Mouse (Mus musculus) brain, adult 2 months (tissue): ENCODE measurements at regions not wholly inside any gene's neighbourhood (a gene's known extent, or its start where the extent isn't known, plus 50 kb on each side); places are given as distances from the start of the nearest gene placed in this dataset.

Source experiments
- DNase-seq: peaks from one replicate; pipeline ENCODE4 v3.0.0; 2011; ENCODE audit warnings: low read depth, low spot score

DNA sequence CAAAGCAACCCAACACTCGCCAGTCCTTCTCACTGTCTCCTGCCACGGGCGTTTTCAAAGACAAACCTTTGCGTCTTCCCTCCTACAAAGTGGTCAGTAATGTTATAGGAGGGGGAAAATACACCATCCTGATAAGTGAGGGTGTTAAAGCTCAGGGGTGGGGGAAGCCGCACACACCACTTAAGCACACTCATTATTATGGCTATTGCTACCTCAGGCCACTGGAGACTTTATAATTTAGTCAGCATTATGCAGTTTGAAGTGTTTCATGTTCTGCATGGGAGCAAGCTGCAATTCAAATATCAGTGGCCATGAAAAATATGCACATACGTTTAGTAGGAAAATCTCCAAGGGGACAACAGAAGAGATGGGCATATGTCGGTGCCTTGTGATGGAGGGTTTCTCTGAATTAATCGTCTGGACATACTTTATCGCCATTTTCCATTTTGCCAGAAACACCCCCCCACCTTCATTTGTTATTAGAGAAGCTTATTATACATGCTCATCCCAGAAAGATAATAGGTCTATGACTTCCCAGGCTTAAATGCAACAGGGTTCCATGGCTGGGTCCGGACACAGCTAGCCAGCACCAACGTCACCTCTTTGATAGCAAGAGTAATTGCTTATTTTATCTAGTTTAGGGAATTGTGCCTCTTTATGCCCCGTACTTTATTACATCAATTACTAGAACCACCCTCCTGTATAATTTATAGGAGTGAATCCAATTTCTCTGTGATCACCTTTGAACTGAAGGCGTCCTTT lies 193.5 kb upstream of the Adamts16 start:
- DNase-seq: no peak

DNA sequence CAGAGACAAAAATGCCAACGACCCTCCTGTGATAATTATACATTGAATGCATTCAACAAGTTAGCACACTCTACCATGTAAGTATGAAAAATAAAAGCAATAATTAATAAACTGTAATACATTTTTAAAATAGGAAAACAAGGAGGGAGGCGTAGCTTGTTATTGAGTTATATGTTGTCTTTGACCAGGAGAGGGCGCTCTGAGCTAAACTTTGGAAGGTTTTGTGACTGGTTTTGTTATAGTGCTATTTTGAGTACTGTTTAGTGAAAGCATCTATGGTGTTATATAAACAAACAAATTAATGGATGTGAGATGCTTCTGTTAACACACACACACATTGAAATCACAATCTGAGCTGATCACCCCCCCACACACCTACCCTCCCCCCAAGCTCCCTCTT lies 166.6 kb upstream of the Adamts16 start:
- DNase-seq: peak; percentile 74

DNA sequence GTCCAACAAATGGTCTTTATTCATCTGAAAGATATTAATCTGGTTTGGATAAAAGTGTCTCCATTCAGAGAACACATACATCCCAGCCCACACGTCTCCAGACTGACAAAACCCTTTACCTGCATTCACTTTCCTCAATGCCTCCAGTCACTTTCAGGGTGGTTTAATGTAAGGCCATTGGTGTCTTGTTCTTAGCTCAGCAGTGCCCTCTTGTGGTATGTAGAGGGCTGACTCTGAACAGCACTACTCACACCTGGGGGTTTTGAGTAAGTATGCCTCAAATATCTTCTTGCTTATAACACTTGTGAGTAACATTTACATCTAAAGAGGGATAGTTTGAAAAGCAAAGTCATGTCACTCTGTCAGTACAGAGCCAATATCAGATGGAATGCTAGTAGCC lies 164.5 kb upstream of the Adamts16 start:
- peak; percentile 71 for DNase-seq

DNA sequence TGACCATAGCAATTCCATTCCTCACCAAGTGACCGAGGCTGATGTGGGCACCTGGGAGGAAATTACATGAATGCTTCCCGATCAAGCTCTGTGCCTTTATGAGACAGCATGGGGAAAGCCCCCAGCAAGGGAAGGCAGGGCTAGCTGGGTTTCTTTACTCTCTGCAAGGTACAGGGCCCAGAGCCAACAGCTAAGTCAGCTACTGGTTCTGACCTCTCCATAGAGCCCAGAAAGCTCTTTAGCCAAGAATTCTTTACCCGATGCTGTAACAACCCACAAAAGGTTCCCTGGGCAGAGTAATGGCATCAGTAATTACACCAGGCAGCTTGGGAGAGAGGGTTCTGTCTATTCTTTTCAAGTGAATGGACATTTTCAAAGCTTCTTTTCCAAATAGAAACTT lies 161.9 kb upstream of the Adamts16 start:
- no peak for DNase-seq

DNA sequence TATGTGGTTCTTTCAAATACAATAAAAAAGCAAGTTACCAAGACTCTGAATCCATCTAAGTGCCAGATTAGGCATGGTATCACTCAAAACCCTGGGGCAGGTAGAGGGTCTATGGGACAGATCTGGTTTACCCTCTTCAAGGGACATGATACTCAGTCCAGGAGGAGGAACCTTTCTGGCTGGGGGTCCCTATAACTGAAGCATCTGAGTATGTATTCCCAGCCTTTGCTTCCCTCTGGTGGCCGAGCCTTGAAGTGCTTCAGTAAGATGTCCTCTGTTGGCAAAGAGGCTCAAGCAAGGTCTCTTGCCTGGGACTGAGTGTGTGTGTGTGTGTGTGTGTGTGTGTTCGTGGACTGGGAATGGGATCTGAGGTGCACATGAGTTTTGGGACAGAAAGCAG lies 159.7 kb upstream of the Adamts16 start:
- peak; percentile 66 for DNase-seq

DNA sequence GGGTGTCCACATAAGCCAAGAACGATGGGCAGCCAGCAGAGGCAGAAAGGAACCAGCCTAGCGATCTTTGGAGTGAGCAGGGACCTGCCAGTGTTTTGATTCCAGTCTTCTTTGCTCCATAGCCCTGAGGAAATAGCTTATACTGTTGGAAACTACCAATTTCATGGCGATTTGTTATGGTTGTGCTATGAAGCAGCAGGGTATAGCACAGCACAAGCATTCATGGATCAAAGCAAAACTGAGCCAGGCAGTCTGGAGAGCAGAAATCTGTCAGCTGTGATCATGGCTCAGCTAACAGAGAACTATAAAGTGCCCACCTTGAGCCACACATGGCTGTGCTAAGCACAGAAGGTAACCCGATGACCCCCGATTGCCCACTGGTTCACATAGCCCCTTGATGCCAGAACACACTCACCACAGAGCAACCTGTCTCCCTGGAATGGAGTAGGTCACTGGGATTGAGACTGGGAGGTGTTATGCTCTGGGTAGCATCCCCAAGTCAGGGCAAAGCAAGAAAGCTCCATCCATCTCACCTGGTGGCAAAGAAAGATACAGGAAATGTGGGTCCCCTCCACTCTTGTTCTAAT lies 158.9 kb upstream of the Adamts16 start:
- no peak for DNase-seq

DNA sequence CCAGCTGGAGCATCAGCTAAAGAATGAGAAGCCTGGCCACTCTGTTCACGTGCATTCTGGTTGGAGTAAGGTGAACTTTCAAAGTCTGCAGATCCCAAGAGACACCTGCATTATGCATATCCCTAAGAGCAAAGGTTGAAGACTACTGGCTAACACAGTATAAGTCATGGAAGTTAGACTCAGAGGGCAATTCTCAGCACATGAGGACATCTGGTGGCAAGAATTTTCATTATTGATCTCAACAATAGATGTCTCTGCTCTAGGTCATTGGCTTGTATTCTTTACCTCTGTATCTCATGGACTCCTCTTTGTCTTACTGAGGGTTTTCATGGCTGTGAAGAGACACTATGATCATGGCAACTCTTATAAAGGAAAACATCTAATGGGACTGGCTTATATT lies 151.9 kb upstream of the Adamts16 start:
- peak; percentile 16 for DNase-seq

DNA sequence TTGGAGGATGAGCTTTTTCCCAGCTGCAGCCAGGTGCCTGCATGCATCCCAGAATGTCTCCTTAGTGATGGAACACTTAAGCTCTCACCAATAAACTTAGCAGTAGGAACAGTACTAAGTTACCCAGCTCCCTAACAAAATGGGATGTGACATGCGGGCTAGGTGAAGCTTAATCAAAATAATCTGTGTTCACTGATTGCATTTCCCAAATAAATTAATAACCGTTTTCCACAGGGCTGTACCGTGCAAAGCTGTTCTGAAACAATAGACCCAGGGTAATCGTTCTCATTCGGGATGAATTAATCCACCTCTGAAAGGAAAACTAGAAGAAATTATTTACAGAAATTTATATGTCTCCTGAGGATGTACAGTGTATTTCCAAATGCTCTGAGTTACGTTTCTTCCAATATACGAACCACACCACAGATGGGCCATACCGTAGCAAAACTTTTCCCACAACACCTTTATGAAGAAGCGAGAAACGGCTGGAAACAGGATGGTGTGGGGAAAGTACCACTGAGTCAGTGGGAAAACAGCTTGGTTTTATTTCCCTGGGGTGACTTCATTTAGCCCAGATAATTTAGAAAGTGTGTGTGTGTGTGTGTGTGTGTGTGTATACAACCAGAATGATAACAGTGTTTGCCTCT lies 148.5 kb upstream of the Adamts16 start:
- no peak for DNase-seq

DNA sequence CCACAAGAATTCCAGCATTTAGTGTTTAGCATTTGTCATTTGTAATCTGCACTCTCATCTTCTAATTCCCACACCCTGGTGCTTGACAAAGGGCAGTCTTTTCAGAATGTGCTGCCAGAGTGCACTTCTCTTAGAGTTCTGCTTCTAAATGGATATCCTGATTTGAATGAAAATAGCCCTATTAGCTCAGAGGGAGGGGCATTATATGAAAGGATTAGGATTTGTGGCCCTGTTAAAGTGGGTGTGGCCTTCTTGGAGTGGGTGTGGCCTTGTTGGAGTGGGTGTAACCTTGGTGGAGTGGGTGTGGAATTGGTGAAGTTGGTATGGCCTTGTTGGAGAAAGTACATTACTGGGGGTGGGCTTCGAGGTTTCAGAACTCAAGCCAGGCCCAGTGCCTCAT lies 137.7 kb upstream of the Adamts16 start:
- no peak for DNase-seq

DNA sequence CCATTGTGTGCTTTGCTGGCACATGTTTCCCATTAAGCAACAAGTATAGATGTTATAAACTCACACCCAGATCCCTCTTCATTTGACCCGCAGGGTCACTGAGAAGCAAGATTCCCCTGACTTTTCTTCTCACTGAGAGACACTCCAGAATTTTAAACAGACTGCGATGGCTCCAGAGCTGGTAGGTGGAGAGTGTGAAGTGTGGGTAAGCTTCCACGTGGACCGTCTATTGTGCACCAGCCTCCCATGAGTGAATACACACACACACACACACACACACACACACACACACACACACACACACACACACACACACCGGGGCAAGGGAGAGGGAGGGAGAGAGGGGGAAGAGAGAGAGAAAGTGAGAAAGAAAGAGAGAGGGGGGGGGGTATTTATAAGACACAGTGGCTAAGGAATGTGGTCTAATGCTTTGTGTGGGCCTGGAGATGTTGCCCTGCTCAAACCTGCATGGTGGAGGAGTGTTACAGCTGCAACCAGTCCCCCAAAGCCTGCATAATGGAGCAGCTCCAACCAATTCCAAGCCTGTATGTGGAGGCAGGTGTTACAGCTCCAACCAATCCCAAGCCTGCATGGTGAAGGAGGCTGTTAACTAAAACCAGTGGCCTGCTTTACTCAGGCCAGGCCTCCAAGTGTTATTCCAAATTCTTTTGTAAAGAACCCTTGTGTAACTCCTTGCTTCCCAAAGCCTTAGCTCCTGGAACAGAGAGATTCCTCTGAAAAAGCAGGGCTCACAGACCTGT lies 137.1 kb upstream of the Adamts16 start:
- no peak for DNase-seq

DNA sequence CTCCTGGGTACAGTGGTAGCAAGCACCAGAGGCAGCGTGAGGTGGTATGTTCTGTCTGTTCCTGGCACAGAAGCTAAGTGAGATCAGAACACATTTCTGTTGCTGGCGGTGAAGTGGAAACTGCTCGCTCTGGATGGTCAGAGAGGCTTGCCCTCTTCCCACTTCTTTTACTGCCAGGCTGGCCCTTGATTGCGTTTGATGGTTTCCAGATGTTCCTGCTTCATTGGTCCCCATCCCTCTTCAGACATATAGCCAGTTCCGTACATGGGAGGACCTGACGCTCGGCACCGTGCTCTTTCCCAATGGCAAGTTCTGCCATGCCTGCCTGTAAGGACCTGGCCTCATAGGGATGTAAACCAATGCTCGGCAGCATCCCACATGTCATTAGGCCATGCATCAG lies 128.0 kb upstream of the Adamts16 start:
- no peak for DNase-seq

DNA sequence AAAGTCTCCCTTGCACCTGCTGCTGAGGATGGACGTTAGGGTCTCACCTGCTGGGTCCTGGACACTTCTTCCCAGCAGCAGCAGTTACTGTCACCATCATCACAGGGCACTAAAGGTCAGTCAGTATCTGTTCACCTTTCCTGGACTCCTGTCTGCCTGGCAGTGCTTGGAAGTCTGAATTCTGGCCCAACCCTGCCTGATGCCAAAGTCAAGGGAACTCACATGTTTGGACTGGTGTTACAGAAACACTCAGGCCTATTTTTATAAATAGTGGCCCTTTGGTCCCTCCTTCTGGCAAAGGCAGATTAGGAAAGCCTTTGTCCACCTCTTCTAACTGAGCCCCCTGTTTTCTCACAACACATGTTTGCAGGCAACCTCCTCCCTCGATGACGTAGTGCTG lies 126.2 kb upstream of the Adamts16 start:
- no peak for DNase-seq

DNA sequence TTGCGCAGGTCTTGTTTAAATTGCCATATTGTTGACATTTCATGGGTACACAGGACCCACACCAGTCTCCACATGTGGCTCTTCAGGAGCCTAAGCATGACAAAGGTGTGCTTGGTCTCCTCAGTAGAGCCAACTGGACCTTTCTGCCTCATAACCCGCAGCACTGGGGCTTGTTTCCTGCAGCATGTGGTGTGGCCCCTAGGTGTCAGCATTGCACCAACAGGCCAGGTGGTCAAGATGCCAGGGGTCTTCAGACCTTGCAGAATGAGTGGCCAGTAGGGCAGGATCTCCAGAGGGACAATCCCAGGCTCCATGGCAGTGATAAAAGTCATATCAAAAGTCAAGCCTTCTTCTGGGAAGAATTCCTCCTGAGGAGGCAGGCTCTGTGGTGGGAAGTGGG lies 121.8 kb upstream of the Adamts16 start:
- no peak for DNase-seq

DNA sequence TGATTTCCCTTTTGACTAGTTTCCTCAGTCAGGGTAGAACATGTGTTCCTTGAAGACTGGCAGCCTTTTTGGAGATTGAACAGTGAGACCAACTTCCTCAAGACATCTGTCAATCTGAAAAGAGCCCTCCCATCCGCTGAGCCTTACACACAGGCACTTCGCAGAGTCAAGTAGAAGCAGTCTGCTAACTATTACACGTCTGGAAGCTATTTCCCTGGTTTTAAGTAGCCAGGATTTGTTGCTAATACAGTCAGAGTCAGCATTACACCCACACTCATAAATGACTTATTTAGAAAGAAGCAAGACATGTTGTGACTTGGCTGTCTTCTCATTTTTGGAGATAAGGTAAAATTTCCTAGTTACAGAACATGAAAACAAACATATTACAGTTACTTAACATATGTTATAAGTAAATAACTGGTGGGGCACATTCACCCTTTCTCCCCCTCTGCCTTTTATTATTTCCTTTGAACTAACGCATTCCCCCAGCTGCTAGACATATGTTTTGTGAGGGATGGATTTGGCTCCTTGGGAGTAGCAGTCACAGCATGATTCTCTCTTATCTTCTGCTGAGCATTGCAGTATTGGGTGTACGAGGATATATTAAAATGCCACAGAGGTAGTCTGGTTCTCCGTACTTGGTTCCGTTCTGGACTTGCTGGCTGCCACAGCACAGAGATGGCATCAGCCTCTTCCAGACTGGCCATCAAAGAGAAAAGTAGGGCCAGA lies 92.9 kb upstream of the Adamts16 start:
- DNase-seq: peak; percentile 44

DNA sequence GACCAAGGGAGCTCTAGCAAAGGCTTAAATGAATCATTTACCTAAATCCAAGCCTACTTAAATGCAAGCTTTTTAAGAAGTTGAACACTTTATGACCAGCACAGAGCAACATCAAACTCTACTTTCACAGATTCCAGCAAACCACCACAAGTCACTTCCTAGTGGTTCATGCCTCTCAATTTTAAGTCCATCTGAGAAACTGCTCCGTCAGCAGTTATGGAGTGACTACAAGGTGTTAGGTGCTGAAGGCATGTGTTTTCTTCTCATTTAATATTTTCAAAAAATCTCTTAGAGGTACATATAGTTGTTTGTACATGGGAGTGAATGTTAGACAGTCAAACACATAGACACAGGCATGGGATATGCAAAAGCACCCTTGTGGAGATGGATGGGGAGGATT lies 72.2 kb upstream of the Adamts16 start:
- no peak for DNase-seq

DNA sequence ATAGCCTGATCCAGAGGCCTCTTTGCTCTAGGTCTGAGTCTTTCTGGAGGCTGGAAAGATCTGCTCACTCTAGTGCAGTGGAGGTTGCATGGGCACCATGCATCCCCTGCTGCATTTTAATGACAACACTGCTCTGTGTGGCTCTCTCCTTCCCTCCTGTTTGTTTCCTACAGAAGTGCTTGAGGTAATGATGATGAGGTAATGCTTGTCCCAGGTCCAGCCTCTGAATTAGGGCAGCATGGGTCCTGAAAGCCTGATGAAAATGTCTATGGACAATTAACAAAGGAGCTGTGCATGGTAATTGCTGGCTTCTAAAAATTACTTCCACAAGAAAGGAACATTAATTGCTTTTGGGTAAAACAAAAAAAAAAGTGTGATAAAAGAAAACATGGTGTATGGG lies 69.3 kb upstream of the Adamts16 start:
- DNase-seq: no peak

DNA sequence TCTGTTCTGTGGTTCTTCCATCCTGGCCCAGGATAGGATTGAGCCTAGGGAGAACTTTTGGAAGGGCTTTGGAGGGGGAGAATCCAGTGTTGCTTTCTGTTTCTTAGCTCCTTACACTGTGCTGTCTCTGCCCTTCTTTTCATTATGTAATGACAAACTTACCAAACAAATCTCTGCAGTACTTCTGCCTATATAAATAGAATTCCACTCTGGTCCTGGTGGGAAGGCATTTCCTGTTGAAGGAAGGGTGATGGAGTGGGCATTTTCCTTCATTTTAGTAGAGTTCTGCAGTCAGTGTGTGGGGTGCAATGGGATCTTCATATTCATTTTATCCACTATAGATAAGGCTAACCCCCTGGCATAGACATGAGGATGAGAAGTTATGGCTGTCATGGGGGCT lies 63.2 kb upstream of the Adamts16 start:
- DNase-seq: no peak

DNA sequence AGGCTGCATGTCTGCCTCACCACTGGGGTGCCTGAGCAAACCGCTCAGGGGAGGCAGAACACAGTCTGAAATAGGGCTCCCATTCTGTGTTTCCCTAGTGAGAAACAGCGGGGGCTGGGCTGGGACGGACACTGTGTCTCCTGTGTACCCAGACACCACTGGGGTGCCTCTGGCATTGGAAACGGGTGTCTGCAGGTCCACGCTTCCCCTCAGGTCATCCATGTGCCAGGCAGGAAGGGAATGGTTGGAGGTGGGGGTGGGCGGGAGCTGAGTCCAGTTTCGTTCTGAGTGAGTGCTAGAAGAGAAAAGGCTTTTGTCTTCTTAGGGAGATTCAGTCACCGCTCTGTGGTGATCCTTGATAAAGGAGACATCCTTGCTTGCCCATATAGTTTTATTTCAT lies 62.2 kb upstream of the Adamts16 start:
- DNase-seq: no peak

DNA sequence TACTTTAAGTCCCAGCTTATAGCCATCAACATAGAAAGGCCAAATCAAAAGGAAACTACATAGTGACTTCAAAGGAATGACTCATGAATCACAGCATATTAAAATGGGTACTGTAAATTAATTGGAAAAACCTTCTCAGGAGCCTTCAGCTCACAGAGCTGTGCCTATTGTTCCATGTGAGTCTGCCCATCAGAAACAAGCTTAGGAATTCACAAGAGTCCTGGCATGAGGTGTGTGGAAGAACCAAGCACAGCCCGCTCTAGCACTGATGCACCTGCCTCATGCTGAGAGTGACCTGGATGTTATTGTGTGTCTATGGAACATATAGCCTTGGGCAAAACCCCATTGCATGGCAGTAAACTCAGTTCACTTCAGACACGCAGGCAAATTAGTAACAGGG lies 61.5 kb upstream of the Adamts16 start:
- DNase-seq: no peak

DNA sequence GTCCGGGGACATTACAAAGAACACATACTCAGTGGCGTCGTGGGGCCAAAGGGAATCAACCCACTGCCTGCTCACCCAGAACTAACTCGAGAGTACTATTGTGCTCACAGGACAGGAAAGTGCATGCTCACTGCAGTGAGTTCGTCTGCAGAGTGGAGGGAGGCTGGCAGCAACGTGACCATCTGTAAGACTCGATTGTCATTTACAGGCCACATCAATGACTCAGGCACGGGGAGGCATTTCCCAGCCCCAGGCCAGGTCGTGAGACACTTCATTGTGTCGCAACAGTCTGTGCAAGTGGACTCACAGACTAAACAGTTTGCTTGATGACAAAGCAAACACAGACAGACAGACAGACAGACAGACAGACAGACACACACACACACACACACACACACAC lies 61.1 kb upstream of the Adamts16 start:
- peak; percentile 26 for DNase-seq

DNA sequence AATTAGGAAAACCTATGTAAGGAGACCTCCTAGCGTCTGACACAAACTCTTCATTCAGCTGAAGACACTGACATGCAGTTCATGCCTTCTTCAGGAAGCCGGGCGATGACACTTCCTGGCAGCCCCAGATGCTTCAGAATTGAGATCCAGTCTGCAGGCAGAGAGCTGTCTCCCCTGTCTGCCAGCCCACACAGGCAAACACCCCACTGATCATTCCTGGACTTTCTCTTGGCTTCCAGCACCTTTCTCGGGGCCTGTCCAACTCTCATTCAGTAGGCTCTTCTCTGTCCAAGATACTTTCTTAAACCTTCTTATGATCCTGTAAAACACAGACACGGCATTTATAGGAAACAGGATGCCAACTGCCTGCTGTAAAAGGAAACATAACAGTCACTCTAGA lies 50.0 kb upstream of the Adamts16 start:
- no peak for DNase-seq
